Comparison of ENCODE assay signal across 29 mouse cellular contexts in the genomic region with DNA sequence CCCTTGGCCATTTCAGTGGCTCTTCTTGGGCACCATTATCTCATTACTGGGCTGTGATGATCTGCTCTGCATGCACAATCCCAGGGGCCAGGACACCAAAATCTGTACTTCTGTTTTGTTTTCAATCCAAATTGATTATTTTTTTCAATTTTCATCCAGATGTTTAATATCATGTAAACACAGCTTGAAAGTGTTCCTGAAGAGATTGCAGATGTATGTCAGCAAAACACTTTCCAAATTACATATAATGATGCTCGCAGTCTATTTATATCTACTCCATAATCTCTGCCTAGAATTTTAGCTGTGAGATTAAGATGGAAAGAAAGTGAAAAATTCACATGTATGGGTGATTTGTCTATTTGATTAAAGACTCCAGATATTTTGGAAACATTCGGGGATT. TPM values are rescaled to one million over a fixed set of nuclear protein-coding genes. Genes with fewer than 3 reads are reported as not detected.
"Had no signal": no experiment of that assay in that cellular context is flagged by ENCODE, and none has a peak within 500 bp of the region (broad histone marks: within the 10 kb centered on the region; RNA-seq: fewer than 3 reads in every experiment).

No protein-coding gene starts in this region.

- H3K9me3 ChIP-seq: embryonic facial prominence, embryonic 10.5 days; embryonic facial prominence, embryonic 12.5 days; embryonic facial prominence, embryonic 13.5 days; embryonic facial prominence, embryonic 15.5 days; forebrain, embryonic 10.5 days; forebrain, embryonic 12.5 days; forebrain, embryonic 13.5 days; forebrain, embryonic 15.5 days had no signal

- H3K36me3 ChIP-seq: embryonic facial prominence, embryonic 10.5 days; embryonic facial prominence, embryonic 12.5 days; embryonic facial prominence, embryonic 13.5 days; embryonic facial prominence, embryonic 15.5 days; forebrain, embryonic 10.5 days; forebrain, embryonic 12.5 days; forebrain, embryonic 15.5 days had no signal

- DNase-seq: cerebellum, adult 2 months; cerebellum, adult 8-10 months; cerebellum, adult 9-10 months; cerebellum, adult 9-11 months; cerebellum, postnatal 10 days; cerebellum, postnatal 14 days; cerebellum, postnatal 25 days; cerebellum, postnatal 36 days; embryo, embryonic 11 days; forebrain, postnatal 0 days; gastrocnemius, adult 2 months; gastrocnemius, postnatal 10 days; gastrocnemius, postnatal 14 days; gastrocnemius, postnatal 25 days; gastrocnemius, postnatal 36 days; heart, adult 11 months; heart, adult 18-20 months had no signal

- H3K27me3 ChIP-seq: embryonic facial prominence, embryonic 12.5 days; embryonic facial prominence, embryonic 13.5 days; embryonic facial prominence, embryonic 15.5 days; forebrain, embryonic 12.5 days; forebrain, embryonic 13.5 days; forebrain, embryonic 15.5 days had no signal

- H3K4me3 ChIP-seq: embryonic facial prominence, embryonic 10.5 days; embryonic facial prominence, embryonic 12.5 days; embryonic facial prominence, embryonic 13.5 days; embryonic facial prominence, embryonic 15.5 days; erythroblast, embryonic 14.5 days; forebrain, embryonic 10.5 days; forebrain, embryonic 12.5 days; forebrain, embryonic 13.5 days; forebrain, embryonic 15.5 days; gastrocnemius, adult 2 months had no signal

- H3K4me2 ChIP-seq: embryonic facial prominence, embryonic 12.5 days; embryonic facial prominence, embryonic 13.5 days; embryonic facial prominence, embryonic 15.5 days; forebrain, embryonic 12.5 days; forebrain, embryonic 13.5 days; forebrain, embryonic 15.5 days had no signal

- H3K4me1 ChIP-seq: embryonic facial prominence, embryonic 10.5 days; embryonic facial prominence, embryonic 12.5 days; embryonic facial prominence, embryonic 13.5 days; embryonic facial prominence, embryonic 15.5 days; forebrain, embryonic 10.5 days; forebrain, embryonic 12.5 days; forebrain, embryonic 13.5 days; forebrain, embryonic 15.5 days had no signal

- ATAC-seq: forebrain, embryonic 13.5 days; forebrain, embryonic 14.5 days; forebrain, embryonic 15.5 days; forebrain, embryonic 16.5 days; forebrain, postnatal 0 days had no signal

- H3K27ac ChIP-seq: embryonic facial prominence, embryonic 10.5 days; embryonic facial prominence, embryonic 12.5 days; embryonic facial prominence, embryonic 13.5 days; embryonic facial prominence, embryonic 15.5 days; forebrain, embryonic 10.5 days; forebrain, embryonic 12.5 days; forebrain, embryonic 13.5 days; forebrain, embryonic 15.5 days; gastrocnemius, adult 2 months had no signal

- H3K9ac ChIP-seq: embryonic facial prominence, embryonic 12.5 days; embryonic facial prominence, embryonic 13.5 days; embryonic facial prominence, embryonic 15.5 days; forebrain, embryonic 12.5 days; forebrain, embryonic 13.5 days; forebrain, embryonic 15.5 days; forebrain, postnatal 0 days had no signal

RNA-seq across cellular contexts. Expression of a gene that starts 9.6 kb away (rescaled TPM):
- polyA plus RNA-seq: embryonic facial prominence, embryonic 11.5 days; erythroblast, embryonic 14.5 days had no signal
